Mouse (Mus musculus) CH12.LX (cell line): ENCODE results near the gene Spen. TPM values are rescaled to one million over a fixed set of nuclear protein-coding genes. Genes with fewer than 3 reads are reported as not detected.
A peak's percentile ranks its signal among the peaks of the same experiment; 100 is the strongest.

ENCODE experiments used
- DNase-seq: peaks from one replicate; pipeline ENCODE4 v3.0.0-alpha.2; 2013; ENCODE audit errors: extremely low read depth
- H3K27ac ChIP-seq: 2 replicates; pipeline ENCODE4 v1.5.1; 2012; ENCODE audit warnings: low read depth, mild to moderate bottlenecking, control low read depth, moderate library complexity; ENCODE audit not compliant: insufficient read depth
- H3K27me3 ChIP-seq: replicated peaks from 2 replicates; pipeline ENCODE3; 2012; ENCODE audit warnings: inconsistent platforms
- H3K36me3 ChIP-seq, 2 experiments: replicated peaks in 1 of 2; 2 replicates each; pipeline versions ENCODE3 to v1.6.1; 2012; ENCODE audit warnings: inconsistent platforms in 1 of 2, low read length in 1 of 2, mild to moderate bottlenecking in 1 of 2, mixed read lengths in 1 of 2, moderate library complexity in 1 of 2; ENCODE audit not compliant: control insufficient read depth in 1 of 2, insufficient read depth in 1 of 2
- H3K4me1 ChIP-seq, 2 experiments: 2 replicates each; pipeline ENCODE4 v1.6.1; 2012; ENCODE audit warnings: inconsistent platforms in 1 of 2, moderate library complexity in 1 of 2; ENCODE audit not compliant: insufficient read depth in 2 of 2, control insufficient read depth in 1 of 2
- H3K4me2 ChIP-seq: 2 replicates; pipeline ENCODE4 v1.6.1; 2012; ENCODE audit warnings: low read depth, mild to moderate bottlenecking, control low read depth; ENCODE audit not compliant: poor library complexity, insufficient read depth, severe bottlenecking
- H3K4me3 ChIP-seq, 3 experiments: fragments of 150-350 bp in 1 of 3; sonication (generic) in 1 of 3; replicated peaks in 1 of 3; 2 replicates each; pipeline versions ENCODE3 to v1.5.1; 2011 to 2012; ENCODE audit warnings: low read depth in 2 of 3, low read length in 2 of 3, mild to moderate bottlenecking in 2 of 3, moderate library complexity in 2 of 3, control low read depth in 1 of 3, improper control_type of control experiment in 1 of 3, inconsistent platforms in 1 of 3, mixed read lengths in 1 of 3; ENCODE audit not compliant: poor library complexity in 1 of 3
- H3K79me2 ChIP-seq: replicated peaks from 2 replicates; pipeline ENCODE4 v1.6.1; 2012; ENCODE audit warnings: mild to moderate bottlenecking, moderate library complexity; ENCODE audit not compliant: control insufficient read depth, poor library complexity, insufficient read depth, severe bottlenecking; ENCODE audit errors: extremely low read depth
- H3K9ac ChIP-seq: 2 replicates; pipeline ENCODE4 v1.6.1; 2012; ENCODE audit warnings: low read depth, mild to moderate bottlenecking, control low read depth, moderate library complexity; ENCODE audit not compliant: insufficient read depth
- H3K9me3 ChIP-seq: replicated peaks from 2 replicates; pipeline ENCODE3; 2012; ENCODE audit warnings: low read length, inconsistent platforms, mixed read lengths
- BHLHE40 ChIP-seq: IDR thresholded peaks from 2 replicates; pipeline ENCODE4 v1.6.1; 2011; ENCODE audit warnings: mild to moderate bottlenecking, low read depth, low read length, improper control_type of control experiment
- CHD1 ChIP-seq: IDR thresholded peaks from 2 replicates; pipeline ENCODE4 v1.6.1; 2012; ENCODE audit warnings: low read depth, low read length, improper control_type of control experiment, inconsistent platforms
- CHD2 ChIP-seq: IDR thresholded peaks from 2 replicates; pipeline ENCODE4 v1.6.1; 2011; ENCODE audit warnings: low read length, improper control_type of control experiment
- CTCF ChIP-seq, 2 experiments: IDR thresholded peaks in 1 of 2; conservative IDR thresholded peaks in 1 of 2; 2 replicates each; pipeline ENCODE4 v1.5.1; 2011 to 2012; ENCODE audit warnings: low read depth in 2 of 2, low read length in 2 of 2, improper control_type of control experiment in 1 of 2, inconsistent platforms in 1 of 2, mild to moderate bottlenecking in 1 of 2, moderate library complexity in 1 of 2
- E2F4 ChIP-seq: IDR thresholded peaks from 2 replicates; pipeline ENCODE4 v1.6.1; 2011; ENCODE audit warnings: low read depth, low read length, improper control_type of control experiment; ENCODE audit not compliant: insufficient replicate concordance
- ELF1 ChIP-seq: IDR thresholded peaks from 2 replicates; pipeline ENCODE4 v1.6.1; 2014; ENCODE audit warnings: low read depth, mild to moderate bottlenecking, inconsistent platforms, low read length, improper control_type of control experiment
- EP300 ChIP-seq: IDR thresholded peaks from 2 replicates; pipeline ENCODE4 v1.6.1; 2011; ENCODE audit warnings: low read length, improper control_type of control experiment
- ETS1 ChIP-seq: conservative IDR thresholded peaks from 2 replicates; pipeline ENCODE4 v1.6.1; 2012; ENCODE audit warnings: low read depth, mild to moderate bottlenecking, inconsistent platforms, low read length, improper control_type of control experiment, moderate library complexity
- GABPA ChIP-seq: IDR thresholded peaks from 2 replicates; pipeline ENCODE4 v1.6.1; 2012; ENCODE audit warnings: low read depth, low read length, improper control_type of control experiment, inconsistent platforms; ENCODE audit not compliant: insufficient replicate concordance
- HCFC1 ChIP-seq: IDR thresholded peaks from 2 replicates; pipeline ENCODE4 v1.6.1; 2012; ENCODE audit warnings: low read depth, mild to moderate bottlenecking, inconsistent platforms, low read length, improper control_type of control experiment
- IRF4 ChIP-seq: IDR thresholded peaks from 2 replicates; pipeline ENCODE4 v1.6.1; 2014; ENCODE audit warnings: low read depth, mild to moderate bottlenecking, inconsistent platforms, low read length, improper control_type of control experiment
- JUN ChIP-seq: IDR thresholded peaks from 2 replicates; pipeline ENCODE4 v1.6.1; 2011; ENCODE audit warnings: low read depth, mild to moderate bottlenecking, low read length, improper control_type of control experiment, moderate library complexity; ENCODE audit not compliant: insufficient read depth
- JUND ChIP-seq: conservative IDR thresholded peaks from 2 replicates; pipeline ENCODE4 v1.6.1; 2011; ENCODE audit warnings: low read depth, low read length, improper control_type of control experiment
- KAT2A ChIP-seq: IDR thresholded peaks from 2 replicates; pipeline ENCODE4 v1.6.1; 2012; ENCODE audit warnings: low read length, improper control_type of control experiment, inconsistent platforms; ENCODE audit not compliant: insufficient replicate concordance
- MAFK ChIP-seq: IDR thresholded peaks from 2 replicates; pipeline ENCODE4 v1.6.1; 2011; ENCODE audit warnings: low read length, improper control_type of control experiment; ENCODE audit not compliant: insufficient replicate concordance
- MAX ChIP-seq: IDR thresholded peaks from 2 replicates; pipeline ENCODE4 v1.6.1; 2011; ENCODE audit warnings: low read length, improper control_type of control experiment
- MAZ ChIP-seq: IDR thresholded peaks from 2 replicates; pipeline ENCODE4 v1.6.1; 2012; ENCODE audit warnings: low read depth, mild to moderate bottlenecking, inconsistent platforms, low read length, improper control_type of control experiment, moderate library complexity
- MEF2A ChIP-seq: IDR thresholded peaks from 2 replicates; pipeline ENCODE4 v1.6.1; 2014; ENCODE audit warnings: low read depth, mild to moderate bottlenecking, inconsistent platforms, low read length, improper control_type of control experiment, borderline replicate concordance
- MXI1 ChIP-seq: IDR thresholded peaks from 2 replicates; pipeline ENCODE4 v1.6.1; 2011; ENCODE audit warnings: mild to moderate bottlenecking, low read depth, low read length, improper control_type of control experiment
- MYC ChIP-seq: IDR thresholded peaks from 2 replicates; pipeline ENCODE4 v1.6.1; 2011; ENCODE audit warnings: low read depth, mild to moderate bottlenecking, improper control_type of control experiment, low read length
- NELFE ChIP-seq: IDR thresholded peaks from 2 replicates; pipeline ENCODE4 v1.6.1; 2011; ENCODE audit warnings: low read depth, low read length, improper control_type of control experiment
- NRF1 ChIP-seq: IDR thresholded peaks from 2 replicates; pipeline ENCODE4 v1.6.1; 2014; ENCODE audit warnings: low read depth, mild to moderate bottlenecking, inconsistent platforms, low read length, improper control_type of control experiment, moderate library complexity
- PAX5 ChIP-seq: IDR thresholded peaks from 2 replicates; pipeline ENCODE4 v1.6.1; 2012; ENCODE audit warnings: low read length, inconsistent platforms, mixed read lengths
- POLR2A ChIP-seq: IDR thresholded peaks from 2 replicates; pipeline ENCODE4 v1.6.1; 2011; ENCODE audit warnings: low read depth, mild to moderate bottlenecking, improper control_type of control experiment, low read length
- POLR2AphosphoS2 ChIP-seq: IDR thresholded peaks from 2 replicates; pipeline ENCODE4 v1.6.1; 2011; ENCODE audit warnings: low read depth, low read length, improper control_type of control experiment
- RAD21 ChIP-seq: IDR thresholded peaks from 2 replicates; pipeline ENCODE4 v1.6.1; 2011; ENCODE audit warnings: low read depth, mild to moderate bottlenecking, low read length, improper control_type of control experiment, moderate library complexity
- RCOR1 ChIP-seq: conservative IDR thresholded peaks from 2 replicates; pipeline ENCODE4 v1.6.1; 2012; ENCODE audit warnings: low read depth, mild to moderate bottlenecking, inconsistent platforms, low read length, improper control_type of control experiment
- SIN3A ChIP-seq: IDR thresholded peaks from 2 replicates; pipeline ENCODE4 v1.6.1; 2012; ENCODE audit warnings: low read length, improper control_type of control experiment, inconsistent platforms
- SMC3 ChIP-seq: IDR thresholded peaks from 2 replicates; pipeline ENCODE4 v1.6.1; 2011; ENCODE audit warnings: low read depth, low read length, improper control_type of control experiment
- TBP ChIP-seq: conservative IDR thresholded peaks from 2 replicates; pipeline ENCODE4 v1.6.1; 2011; ENCODE audit warnings: low read depth, low read length, improper control_type of control experiment
- TCF12 ChIP-seq: IDR thresholded peaks from 2 replicates; pipeline ENCODE4 v1.6.1; 2014; ENCODE audit warnings: low read depth, mild to moderate bottlenecking, inconsistent platforms, low read length, improper control_type of control experiment
- UBTF ChIP-seq: IDR thresholded peaks from 2 replicates; pipeline ENCODE4 v1.6.1; 2012; ENCODE audit warnings: low read depth, mild to moderate bottlenecking, inconsistent platforms, low read length, improper control_type of control experiment, moderate library complexity
- USF1 ChIP-seq: IDR thresholded peaks from 2 replicates; pipeline ENCODE4 v1.6.1; 2014; ENCODE audit warnings: low read depth, mild to moderate bottlenecking, inconsistent platforms, low read length, improper control_type of control experiment
- USF2 ChIP-seq: conservative IDR thresholded peaks from 2 replicates; pipeline ENCODE4 v1.6.1; 2011; ENCODE audit warnings: low read depth, low read length, improper control_type of control experiment
- ZC3H11A ChIP-seq: IDR thresholded peaks from 2 replicates; pipeline ENCODE4 v1.6.1; 2012; ENCODE audit warnings: low read depth, mild to moderate bottlenecking, inconsistent platforms, low read length, improper control_type of control experiment
- ZKSCAN1 ChIP-seq: IDR thresholded peaks from 2 replicates; pipeline ENCODE4 v1.6.1; 2012; ENCODE audit warnings: low read depth, inconsistent platforms, low read length, improper control_type of control experiment, borderline replicate concordance
- ZMIZ1 ChIP-seq: IDR thresholded peaks from 2 replicates; pipeline ENCODE4 v1.6.1; 2012; ENCODE audit warnings: low read depth, mild to moderate bottlenecking, inconsistent platforms, low read length, improper control_type of control experiment
- ZNF384 ChIP-seq: IDR thresholded peaks from 2 replicates; pipeline ENCODE4 v1.6.1; 2012; ENCODE audit warnings: low read depth, low read length, improper control_type of control experiment, inconsistent platforms
- dilution Hi-C: fragments of 300-500 bp; cut with MboI; formaldehyde crosslinking; loops from 2 replicates; pipeline ENCODE4 v1.14.3; 2020; ENCODE audit warnings: low sequenced_read_pairs; ENCODE audit not compliant: extremely low pct_unique_long_range_greater_than_20kb, extremely low pct_ligation_motif_present
- in situ Hi-C: fragments of 300-500 bp; cut with MboI; formaldehyde crosslinking; loops from 3 replicates; pipeline ENCODE4 v1.14.3; 2019; ENCODE audit warnings: low sequenced_read_pairs, low pct_ligation_motif_present, low pct_unique_long_range_greater_than_20kb, mixed read lengths
- polyA plus RNA-seq: library from polyadenylated mRNA; unstranded; fragments of >175 nt; gene quantifications from 2 replicates; pipeline ENCODE4 v1.2.1, GENCODE M21; 2012; ENCODE audit warnings: low read depth; ENCODE audit not compliant: insufficient read length
- total RNA-seq, 2 experiments: library from RNA; depleted of rRNA; stranded (reverse); fragments of 300-350 nt in 1 of 2; fragments of >200 nt in 1 of 2; gene quantifications; 2 replicates each; pipeline ENCODE4 v1.2.3; 2012 to 2014

The Spen gene
- total and polyA plus RNA-seq, 3 experiments = 4.0 to 21.6 (median 10.2) TPM

- peaks cover 49% of the 10 kb centered on the region for H3K79me2 ChIP-seq
- in situ Hi-C loops (no loop called here), dilution Hi-C loops (no loop called here)
- no peaks in the 10 kb centered on the region for H3K9me3 ChIP-seq
- H3K27me3 ChIP-seq = no peaks in the 10 kb centered on the region
- peak overlapping the region; percentile 33; the same call in 1 of the 2 replicates for H3K27ac ChIP-seq
- peaks cover 4 to 43% of the 10 kb centered on the region in 2 experiments; a peak in 2 of 4 replicates for H3K4me1 ChIP-seq
- TF ChIP-seq POLR2A (peak; percentile 22; the same call in 1 of the 2 replicates), GABPA (no peak), IRF4 (no peak), CHD2 (no peak), MEF2A (no peak), NELFE (no peak), MXI1 (peak; percentile 89; the same call in 1 of the 2 replicates), RCOR1 (no peak), ELF1 (no peak), JUN (no peak), MAX (peak; percentile 62; the same call in 1 of the 2 replicates), NRF1 (0 out of 2 replicates have a peak, but pooled peaks have one; percentile 4), ZC3H11A (no peak), MYC (peak; percentile 51; the same call in 1 of the 2 replicates), MAFK (no peak), TBP (0 out of 2 replicates have a peak, but pooled peaks have one; percentile 15), ZNF384 (no peak), SIN3A (no peak; the same call in 1 of the 2 replicates), E2F4 (no peak), ZMIZ1 (no peak), POLR2AphosphoS2 (no peak), RAD21 (no peak), USF1 (no peak), USF2 (no peak), PAX5 (no peak), KAT2A (no peak), UBTF (peak; percentile 38; the same call in 1 of the 2 replicates), CHD1 (no peak; the same call in 1 of the 2 replicates), SMC3 (no peak), HCFC1 (no peak), ZKSCAN1 (no peak), ETS1 (no peak), BHLHE40 (peak; percentile 69), MAZ (no peak), TCF12 (no peak), EP300 (no peak), CTCF (conservative IDR thresholded peaks at IDR 0.05 in 1 of 2, IDR thresholded peaks at IDR 0.05 in 1 of 2; ENCODE audit: low read depth in 2 of 2, low read length in 2 of 2) (no peak), JUND (no peak)
- no peak for DNase-seq
- H3K9ac ChIP-seq = peak overlapping the region; percentile 86
- H3K4me3 ChIP-seq = peak overlapping the region; percentile 67 to 98 (median 87)
- no peaks in the 10 kb centered on the region for H3K36me3 ChIP-seq
- peak overlapping the region; percentile 38 for H3K4me2 ChIP-seq
Observed at GRCm38 (mm10) chr4:141536291-141537225, 1.8 kb downstream of the Spen start.
